Mouse (Mus musculus) ES-E14 (cell line): Measurements from ENCODE around the gene Prkaa1.

ENCODE experiments used
- CHD2 ChIP-seq: IDR thresholded peaks from 2 replicates; pipeline ENCODE4 v1.6.1; 2014; ENCODE audit warnings: mild to moderate bottlenecking, low read depth, low read length, inconsistent platforms
- HCFC1 ChIP-seq: IDR thresholded peaks from 2 replicates; pipeline ENCODE4 v1.6.1; 2012; ENCODE audit warnings: low read length, inconsistent platforms, borderline replicate concordance; ENCODE audit not compliant: insufficient read depth
- MAFK ChIP-seq: IDR thresholded peaks from 2 replicates; pipeline ENCODE4 v1.6.1; 2014; ENCODE audit warnings: mild to moderate bottlenecking, low read depth, low read length, inconsistent platforms; ENCODE audit not compliant: insufficient read depth
- ZC3H11A ChIP-seq: IDR thresholded peaks from 2 replicates; pipeline ENCODE4 v1.6.1; 2012; ENCODE audit warnings: low read depth, mild to moderate bottlenecking, inconsistent platforms, low read length, borderline replicate concordance
- ZNF384 ChIP-seq: IDR thresholded peaks from 2 replicates; pipeline ENCODE4 v1.6.1; 2012; ENCODE audit warnings: low read depth, low read length, inconsistent platforms

DNA sequence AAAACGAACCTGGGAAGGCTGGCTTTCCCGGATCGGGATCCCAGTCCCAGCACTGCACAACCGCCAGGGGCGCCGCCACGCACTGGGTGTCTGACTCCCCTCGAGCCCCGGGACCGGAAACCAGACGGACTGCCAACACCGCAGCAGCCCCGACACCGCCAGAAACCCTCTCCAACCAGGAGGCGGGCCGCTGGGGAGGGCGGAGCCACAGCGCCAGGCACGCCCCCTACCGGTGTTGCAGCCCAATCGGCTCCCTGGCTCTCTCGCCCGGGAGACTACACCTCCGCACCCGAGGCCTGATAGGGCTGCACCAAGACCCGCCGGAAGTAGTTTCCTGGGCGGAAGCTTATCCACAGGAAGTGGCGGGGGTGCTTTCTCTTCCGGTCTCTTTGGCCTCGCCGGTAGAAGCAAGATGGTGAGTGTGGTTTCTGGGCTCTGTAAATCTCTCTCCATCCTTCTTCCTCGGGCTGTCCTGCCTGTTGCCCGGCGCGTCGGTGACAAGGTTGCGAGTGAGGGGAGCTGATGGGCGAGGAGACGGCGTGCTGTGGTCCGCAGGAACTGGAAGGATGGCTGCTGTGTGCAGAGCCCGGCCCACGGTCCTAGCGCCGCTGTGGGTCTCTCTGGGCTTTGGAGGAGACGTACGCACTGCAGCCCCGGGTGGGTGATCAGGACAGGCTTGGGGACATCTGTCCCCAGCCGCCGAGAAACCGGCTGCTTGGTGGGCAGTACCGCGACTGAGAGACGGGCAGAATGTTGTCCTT, 27.2 kb upstream of the Prkaa1 start, which contains the start of gene Rpl37:
- TF ChIP-seq CHD2: no peak
- no peak for TF ChIP-seq MAFK
- no peak for TF ChIP-seq ZC3H11A
- TF ChIP-seq ZNF384: no peak
- peak; percentile 78 for TF ChIP-seq HCFC1
